ENCODE assay signal across 21 mouse cellular contexts in the genomic region with DNA sequence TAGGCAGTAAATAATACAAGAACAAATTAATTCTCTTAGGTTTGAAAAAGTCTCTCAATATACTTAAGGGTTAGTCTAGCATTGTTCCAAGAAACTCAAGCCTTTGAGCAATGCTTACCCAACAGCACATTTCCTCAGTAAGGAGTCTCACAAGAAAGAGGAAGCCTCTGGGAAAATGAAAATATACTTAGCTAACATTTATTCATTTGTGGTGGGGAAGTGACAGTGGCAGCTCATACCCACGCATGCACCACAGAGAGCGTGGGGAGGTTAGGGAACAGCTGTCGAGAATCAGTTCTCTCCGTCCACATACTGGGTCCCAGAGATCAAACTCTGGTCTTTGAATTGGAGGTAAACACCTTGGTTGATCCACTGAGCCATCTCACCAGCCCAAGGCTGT.
DNase-seq lines count a peak whose midpoint lies in the region; ATAC-seq and TF ChIP-seq lines count a peak whose summit lies in the region.
"Had no signal": no experiment of that assay in that cellular context is flagged by ENCODE, and none has a peak within 500 bp of the region (broad histone marks: within the 10 kb centered on the region; RNA-seq: fewer than 3 reads in every experiment).

No protein-coding gene starts in this region.

- peak; percentile 38; the same call in 1 of the 2 replicates for ATAC-seq in frontal cortex, adult (ENCODE audit: low TSS enrichment)
- ATAC-seq in liver, postnatal 0 days = peak; percentile 29; the same call in 1 of the 2 replicates
- ATAC-seq in liver, embryonic 12.5 days = no peak
- no peak for ATAC-seq in midbrain, embryonic 15.5 days (replicated peaks)
- no peak for ATAC-seq in midbrain, embryonic 11.5 days (ENCODE audit: low FRiP score)
- peak; percentile 96 for ATAC-seq in megakaryocyte progenitor cell, adult 5-6 weeks (replicated peaks; ENCODE audit: poor library complexity)
- ATAC-seq: forebrain, embryonic 13.5 days; forebrain, postnatal 0 days had no signal

- 60% methylated on average over 4 of the region's 4 CpGs for WGBS in liver, postnatal 0 days (ENCODE audit: insufficient replicate concordance)
- 65% methylated on average over 4 of the region's 4 CpGs for WGBS in liver, embryonic 12.5 days (ENCODE audit: insufficient replicate concordance)
- WGBS in midbrain, embryonic 15.5 days = 73% methylated on average over 4 of the region's 4 CpGs
- 84% methylated on average over 4 of the region's 4 CpGs for WGBS in midbrain, embryonic 11.5 days

- H3K9ac ChIP-seq in liver, postnatal 0 days (replicated peaks) = no peak overlapping the region
- no peak overlapping the region for H3K9ac ChIP-seq in liver, embryonic 12.5 days
- no peak overlapping the region for H3K9ac ChIP-seq in midbrain, embryonic 15.5 days
- H3K9ac ChIP-seq in midbrain, embryonic 11.5 days (ENCODE audit: low read length) = no peak overlapping the region
- H3K9ac ChIP-seq: forebrain, embryonic 13.5 days; forebrain, postnatal 0 days; hindbrain, embryonic 13.5 days had no signal

- no peaks in the 10 kb centered on the region for H3K27me3 ChIP-seq in liver, postnatal 0 days (ENCODE audit: insufficient read depth, low read length)
- no peaks in the 10 kb centered on the region for H3K27me3 ChIP-seq in liver, embryonic 12.5 days (replicated peaks)
- H3K27me3 ChIP-seq in midbrain, embryonic 15.5 days (replicated peaks) = no peaks in the 10 kb centered on the region
- H3K27me3 ChIP-seq in midbrain, embryonic 11.5 days (ENCODE audit: control insufficient read depth, insufficient read depth, low read length) = no peaks in the 10 kb centered on the region
- H3K27me3 ChIP-seq: forebrain, embryonic 13.5 days; hindbrain, embryonic 13.5 days had no signal

- no peak overlapping the region for H3K4me3 ChIP-seq in liver, postnatal 0 days (ENCODE audit: low read depth, low read length)
- H3K4me3 ChIP-seq in liver, embryonic 12.5 days = no peak overlapping the region
- no peak overlapping the region for H3K4me3 ChIP-seq in midbrain, embryonic 15.5 days
- no peak overlapping the region for H3K4me3 ChIP-seq in midbrain, embryonic 11.5 days (ENCODE audit: low read depth, low read length)
- H3K4me3 ChIP-seq: embryonic facial prominence, embryonic 10.5 days; forebrain, embryonic 13.5 days; heart, embryonic 10.5 days; hindbrain, embryonic 13.5 days had no signal

- no peak for TF ChIP-seq CTCF in liver, postnatal 0 days (IDR thresholded peaks at IDR 0.05; ENCODE audit: low read depth)

- H3K4me2 ChIP-seq in liver, postnatal 0 days (ENCODE audit: low read depth, low read length) = no peak overlapping the region
- H3K4me2 ChIP-seq in liver, embryonic 12.5 days = no peak overlapping the region
- H3K4me2 ChIP-seq in midbrain, embryonic 15.5 days = no peak overlapping the region
- no peak overlapping the region for H3K4me2 ChIP-seq in midbrain, embryonic 11.5 days
- H3K4me2 ChIP-seq: forebrain, embryonic 13.5 days; hindbrain, embryonic 13.5 days had no signal

- DNase-seq in frontal cortex, postnatal 10 days (ENCODE audit: low spot score in 2 of 2) = no peak
- no peak for DNase-seq in liver, postnatal 0 days
- DNase-seq in midbrain, embryonic 11.5 days (ENCODE audit: low spot score, missing footprints) = no peak
- no peak for DNase-seq in B cell, adult 2 months
- DNase-seq: adrenal gland, postnatal 10 days; cerebellum, adult 18-20 months; cerebellum, adult 9-11 months; cerebellum, postnatal 36 days; forebrain, postnatal 0 days; gastrocnemius, postnatal 36 days; heart, adult 18-20 months; heart, postnatal 10 days; heart, postnatal 4 days had no signal

- no peaks in the 10 kb centered on the region for H3K36me3 ChIP-seq in liver, postnatal 0 days (replicated peaks; ENCODE audit: insufficient read depth, low read length)
- H3K36me3 ChIP-seq in liver, embryonic 12.5 days = no peaks in the 10 kb centered on the region
- no peaks in the 10 kb centered on the region for H3K36me3 ChIP-seq in midbrain, embryonic 15.5 days (replicated peaks)
- H3K36me3 ChIP-seq in midbrain, embryonic 11.5 days (ENCODE audit: control insufficient read depth, insufficient read depth, low read length) = no peaks in the 10 kb centered on the region
- H3K36me3 ChIP-seq: embryonic facial prominence, embryonic 10.5 days; heart, embryonic 10.5 days; hindbrain, embryonic 13.5 days had no signal

- no peaks in the 10 kb centered on the region for H3K4me1 ChIP-seq in liver, postnatal 0 days (ENCODE audit: insufficient read depth)
- no peaks in the 10 kb centered on the region for H3K4me1 ChIP-seq in liver, embryonic 12.5 days
- peaks cover 16% of the 10 kb centered on the region for H3K4me1 ChIP-seq in midbrain, embryonic 15.5 days
- no peaks in the 10 kb centered on the region for H3K4me1 ChIP-seq in midbrain, embryonic 11.5 days (ENCODE audit: control insufficient read depth, insufficient read depth, low read length)
- H3K4me1 ChIP-seq: embryonic facial prominence, embryonic 10.5 days; heart, embryonic 10.5 days had no signal

- H3K27ac ChIP-seq in liver, postnatal 0 days (ENCODE audit: low read depth) = no peak overlapping the region
- no peak overlapping the region for H3K27ac ChIP-seq in liver, embryonic 12.5 days
- 0 out of 2 replicates have a peak overlapping the region, but pooled peaks have one; percentile 46 for H3K27ac ChIP-seq in midbrain, embryonic 15.5 days
- no peak overlapping the region for H3K27ac ChIP-seq in midbrain, embryonic 11.5 days (ENCODE audit: low read depth, low read length)
- H3K27ac ChIP-seq: embryonic facial prominence, embryonic 10.5 days; forebrain, embryonic 13.5 days; heart, embryonic 10.5 days had no signal

- TF ChIP-seq EP300 in liver, postnatal 0 days (IDR thresholded peaks at IDR 0.05; ENCODE audit: low read depth) = no peak

- H3K9me3 ChIP-seq in liver, postnatal 0 days (ENCODE audit: low read length) = no peaks in the 10 kb centered on the region
- H3K9me3 ChIP-seq in liver, embryonic 12.5 days (replicated peaks) = no peaks in the 10 kb centered on the region
- no peaks in the 10 kb centered on the region for H3K9me3 ChIP-seq in midbrain, embryonic 15.5 days
- H3K9me3 ChIP-seq in midbrain, embryonic 11.5 days (ENCODE audit: control insufficient read depth, low read length) = no peaks in the 10 kb centered on the region
- H3K9me3 ChIP-seq: embryonic facial prominence, embryonic 10.5 days; forebrain, embryonic 13.5 days; heart, embryonic 10.5 days; hindbrain, embryonic 13.5 days had no signal

Comparison
In these comparisons a context has a peak if more than half of its experiments do, and no peak if none do; other contexts are left out.
1. ATAC-seq: peak in frontal cortex, adult (single experiment), liver, postnatal 0 days (single experiment) and megakaryocyte progenitor cell, adult 5-6 weeks (single experiment); none in liver, embryonic 12.5 days (single experiment), midbrain, embryonic 15.5 days (single experiment) and midbrain, embryonic 11.5 days (single experiment).